ENCODE assay signal across 26 mouse cellular contexts in genomic region chr9:61084655-61085230, GRCm38 (mm10).
DNase-seq lines count a peak whose midpoint lies in the region; ATAC-seq lines count a peak whose summit lies in the region.
"Had no signal": no experiment of that assay in that cellular context is flagged by ENCODE, and none has a peak within 500 bp of the region (broad histone marks: within the 10 kb centered on the region; RNA-seq: fewer than 3 reads in every experiment).

No protein-coding gene starts in this region.

- no peak overlapping the region for H3K4me2 ChIP-seq in embryonic facial prominence, embryonic 14.5 days (ENCODE audit: low read depth, low read length)
- H3K4me2 ChIP-seq in limb, embryonic 12.5 days, result no peak overlapping the region
- H3K4me2 ChIP-seq in neural tube, embryonic 15.5 days, result peak overlapping the region; percentile 11; the same call in 1 of the 2 replicates
- H3K4me2 ChIP-seq: embryonic facial prominence, embryonic 13.5 days; heart, embryonic 13.5 days; hindbrain, embryonic 12.5 days had no signal

- intact Hi-C loops in left cerebral cortex, postnatal 36 days (cut with DNase I), result no loop called here
- intact Hi-C loops in gastrocnemius, postnatal 36 days (cut with DNase I), result no loop called here

- no peaks in the 10 kb centered on the region for H3K36me3 ChIP-seq in embryonic facial prominence, embryonic 14.5 days (ENCODE audit: control insufficient read depth, insufficient read depth, low read length)
- no peaks in the 10 kb centered on the region for H3K36me3 ChIP-seq in embryonic facial prominence, embryonic 10.5 days (replicated peaks)
- no peaks in the 10 kb centered on the region for H3K36me3 ChIP-seq in limb, embryonic 12.5 days
- no peaks in the 10 kb centered on the region for H3K36me3 ChIP-seq in neural tube, embryonic 15.5 days
- H3K36me3 ChIP-seq: embryonic facial prominence, embryonic 13.5 days; heart, embryonic 13.5 days; hindbrain, embryonic 12.5 days; midbrain, embryonic 10.5 days had no signal

- peak; percentile 65 for DNase-seq in embryonic facial prominence, embryonic 14.5 days (ENCODE audit: low spot score)
- no peak for DNase-seq in embryonic facial prominence, embryonic 10.5 days (ENCODE audit: low spot score)
- DNase-seq in thymus, postnatal 25 days, result peak; percentile 70
- DNase-seq in left cerebral cortex, postnatal 36 days (ENCODE audit: low spot score in 2 of 2), result no peak
- no peak for DNase-seq in gastrocnemius, postnatal 36 days
- DNase-seq in lung, postnatal 36 days, result no peak
- DNase-seq: adrenal gland, postnatal 10 days; cerebellum, adult 18-20 months; cerebellum, postnatal 14 days; gastrocnemius, postnatal 10 days; heart, adult 2 months; heart, postnatal 14 days; kidney, adult 9 months; kidney, postnatal 36 days; layer of hippocampus, postnatal 36 days; right cerebral cortex, adult 18-20 months; right cerebral cortex, postnatal 4 days had no signal

- ATAC-seq in embryonic facial prominence, embryonic 14.5 days (ENCODE audit: low read depth), result peak; percentile 60; the same call in 1 of the 2 replicates
- ATAC-seq in limb, embryonic 12.5 days (ENCODE audit: insufficient number of reproducible peaks, insufficient read depth, low FRiP score, low TSS enrichment, low read depth), result peak; percentile 81
- no peak for ATAC-seq in neural tube, embryonic 15.5 days (ENCODE audit: low FRiP score)
- ATAC-seq: forebrain, embryonic 14.5 days; midbrain, embryonic 16.5 days had no signal

- H3K9ac ChIP-seq in embryonic facial prominence, embryonic 14.5 days (ENCODE audit: low read depth, low read length), result no peak overlapping the region
- no peak overlapping the region for H3K9ac ChIP-seq in limb, embryonic 12.5 days (replicated peaks)
- H3K9ac ChIP-seq in neural tube, embryonic 15.5 days (replicated peaks), result no peak overlapping the region
- H3K9ac ChIP-seq: embryonic facial prominence, embryonic 13.5 days; heart, embryonic 13.5 days; hindbrain, embryonic 12.5 days had no signal

- H3K27ac ChIP-seq in embryonic facial prominence, embryonic 14.5 days (replicated peaks; ENCODE audit: low read depth, low read length), result no peak overlapping the region
- H3K27ac ChIP-seq in embryonic facial prominence, embryonic 10.5 days (replicated peaks), result no peak overlapping the region
- H3K27ac ChIP-seq in limb, embryonic 12.5 days, result no peak overlapping the region
- no peak overlapping the region for H3K27ac ChIP-seq in neural tube, embryonic 15.5 days (replicated peaks)
- H3K27ac ChIP-seq: embryonic facial prominence, embryonic 13.5 days; heart, adult 2 months; heart, embryonic 13.5 days; hindbrain, embryonic 12.5 days; macrophage; midbrain, embryonic 10.5 days had no signal

- no peaks in the 10 kb centered on the region for H3K9me3 ChIP-seq in embryonic facial prominence, embryonic 14.5 days (ENCODE audit: control insufficient read depth, low read length)
- no peaks in the 10 kb centered on the region for H3K9me3 ChIP-seq in embryonic facial prominence, embryonic 10.5 days
- H3K9me3 ChIP-seq in limb, embryonic 12.5 days, result no peaks in the 10 kb centered on the region
- H3K9me3 ChIP-seq in neural tube, embryonic 15.5 days (replicated peaks), result no peaks in the 10 kb centered on the region
- H3K9me3 ChIP-seq: embryonic facial prominence, embryonic 13.5 days; heart, embryonic 13.5 days; hindbrain, embryonic 12.5 days; midbrain, embryonic 10.5 days had no signal

- H3K27me3 ChIP-seq in embryonic facial prominence, embryonic 14.5 days (replicated peaks; ENCODE audit: control insufficient read depth, insufficient read depth, low read length), result no peaks in the 10 kb centered on the region
- H3K27me3 ChIP-seq in embryonic facial prominence, embryonic 10.5 days (replicated peaks; ENCODE audit: low read depth, poor library complexity, severe bottlenecking), result peaks cover 49% of the 10 kb centered on the region
- H3K27me3 ChIP-seq in limb, embryonic 12.5 days, result peaks cover 87% of the 10 kb centered on the region
- H3K27me3 ChIP-seq in neural tube, embryonic 15.5 days (replicated peaks), result peaks cover 7% of the 10 kb centered on the region

- no peaks in the 10 kb centered on the region for H3K4me1 ChIP-seq in embryonic facial prominence, embryonic 14.5 days (ENCODE audit: control insufficient read depth, insufficient read depth, low read length)
- H3K4me1 ChIP-seq in embryonic facial prominence, embryonic 10.5 days, result peaks cover 13% of the 10 kb centered on the region
- H3K4me1 ChIP-seq in limb, embryonic 12.5 days (replicated peaks), result peaks cover 17% of the 10 kb centered on the region
- H3K4me1 ChIP-seq in neural tube, embryonic 15.5 days, result peaks cover 29% of the 10 kb centered on the region
- H3K4me1 ChIP-seq: embryonic facial prominence, embryonic 13.5 days; heart, embryonic 13.5 days had no signal

- whole genome bisulfite sequencing in embryonic facial prominence, embryonic 14.5 days, result 70% methylated on average over 13 of the region's 13 CpGs
- WGBS in embryonic facial prominence, embryonic 10.5 days, result 71% methylated on average over 13 of the region's 13 CpGs
- 23% methylated on average over 13 of the region's 13 CpGs for WGBS in limb, embryonic 12.5 days
- WGBS in neural tube, embryonic 15.5 days, result 25% methylated on average over 13 of the region's 13 CpGs

- H3K4me3 ChIP-seq in embryonic facial prominence, embryonic 14.5 days (ENCODE audit: low read depth, low read length), result no peak overlapping the region
- no peak overlapping the region for H3K4me3 ChIP-seq in embryonic facial prominence, embryonic 10.5 days
- no peak overlapping the region for H3K4me3 ChIP-seq in limb, embryonic 12.5 days (replicated peaks)
- no peak overlapping the region for H3K4me3 ChIP-seq in neural tube, embryonic 15.5 days (replicated peaks)
- H3K4me3 ChIP-seq: embryonic facial prominence, embryonic 13.5 days; heart, adult 2 months; heart, embryonic 13.5 days; hindbrain, embryonic 12.5 days; midbrain, embryonic 10.5 days had no signal

Comparison
In these comparisons a context has a peak if more than half of its experiments do, and no peak if none do; other contexts are left out.
1. DNase-seq: peak in embryonic facial prominence, embryonic 14.5 days (single experiment) and thymus, postnatal 25 days (single experiment); none in embryonic facial prominence, embryonic 10.5 days (single experiment), left cerebral cortex, postnatal 36 days (0 of 2), gastrocnemius, postnatal 36 days (0 of 2) and lung, postnatal 36 days (single experiment).